Mouse (Mus musculus): ENCODE measurements around the gene Cacna2d3.

The Cacna2d3 gene

DNA sequence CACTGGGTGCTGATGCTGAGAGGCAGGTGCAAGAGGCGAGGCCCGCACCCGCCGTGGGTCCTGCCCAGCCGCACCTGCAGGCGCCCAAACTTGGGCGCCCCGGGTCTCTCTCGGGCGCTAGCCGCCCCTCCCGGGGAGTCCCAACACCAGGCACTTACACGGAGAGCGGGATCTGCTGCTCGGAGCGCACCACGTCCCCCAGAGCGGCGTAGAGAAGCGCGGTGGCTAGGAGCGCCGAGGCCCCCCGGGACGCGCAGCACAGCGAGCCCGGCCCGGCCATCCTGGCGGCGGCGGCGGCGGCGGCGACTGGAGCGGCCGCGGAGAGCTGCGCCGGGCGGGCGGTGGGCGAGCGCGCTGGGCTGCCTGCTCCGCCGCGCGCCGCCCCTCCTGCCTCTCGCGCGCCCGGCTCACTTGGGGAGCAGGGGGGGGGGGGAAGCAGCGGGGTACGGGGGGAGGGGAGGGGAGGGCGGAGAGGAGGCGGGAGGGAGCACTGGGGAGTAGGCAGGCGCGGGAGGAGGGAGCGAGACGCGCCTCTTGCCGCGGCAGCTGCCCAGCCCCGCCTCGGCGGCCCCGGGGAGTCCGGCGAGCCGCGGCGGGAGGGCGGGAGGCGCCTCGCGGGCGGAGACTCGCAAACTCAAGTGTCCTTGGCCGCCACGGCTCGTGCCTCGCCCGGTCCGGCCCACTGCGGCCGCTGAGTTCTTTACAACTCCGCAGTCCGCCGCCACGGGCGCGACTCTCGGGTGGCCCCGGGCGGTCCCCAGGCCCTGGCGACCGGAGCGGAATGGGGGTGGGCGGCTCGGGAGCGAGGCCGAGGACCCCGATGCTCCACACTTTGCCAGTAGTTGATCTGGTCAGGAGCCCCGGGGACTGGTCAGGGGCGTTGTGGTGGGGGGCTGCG lies at the start of gene Cacna2d3:
Cacna2d3 (minus strand) TSS at position 377 of the 898 bp plus-strand sequence.
- DNase-seq = no peak

- DNase-seq = no peak
Measured at GRCm38 (mm10) chr14:29769486-29769885, 47.8 kb upstream of the Cacna2d3 start.

GRCm38 (mm10) chr14:29752876-29753275 lies 31.2 kb upstream of the Cacna2d3 start:
- no peak for DNase-seq

DNA sequence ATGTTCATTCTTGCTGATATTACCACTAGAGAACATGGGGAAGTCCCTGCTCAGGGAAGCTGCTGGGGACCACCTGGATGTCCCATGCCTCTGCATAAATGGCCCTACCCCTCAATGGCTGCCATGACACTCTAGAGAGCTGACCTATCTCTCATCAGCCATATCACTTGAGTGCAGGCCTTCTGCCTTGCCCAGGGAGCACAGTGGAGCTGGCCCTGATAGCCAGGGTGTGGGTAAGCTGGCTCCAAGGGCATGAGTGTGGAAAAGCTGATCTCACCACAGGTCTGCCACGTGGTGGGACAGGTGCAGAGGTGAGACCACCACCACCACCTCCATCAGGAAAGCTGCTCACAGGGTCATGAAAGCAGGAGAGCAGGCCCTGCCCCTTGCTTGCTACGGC lies 17.1 kb upstream of the Cacna2d3 start:
- DNase-seq = no peak

DNA sequence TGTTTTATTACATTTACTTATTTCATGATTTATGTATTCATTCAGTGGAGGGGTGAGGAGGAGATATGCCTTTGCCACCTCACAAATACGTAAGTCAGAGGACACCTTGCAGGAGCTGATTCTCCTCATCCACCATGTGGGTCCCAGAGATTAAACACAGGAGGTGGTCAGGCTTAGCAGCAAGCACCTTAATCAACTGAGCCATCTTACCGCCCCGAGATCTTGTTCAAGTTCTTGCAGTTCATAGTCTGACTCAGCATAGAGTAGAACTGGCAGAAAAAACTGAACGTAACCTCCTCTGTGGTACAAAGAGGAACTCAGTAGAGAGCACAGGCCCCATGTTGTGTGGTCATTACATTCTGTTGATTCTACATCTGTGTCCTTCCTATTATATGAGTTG lies 8.6 kb upstream of the Cacna2d3 start:
- no peak for DNase-seq

DNA sequence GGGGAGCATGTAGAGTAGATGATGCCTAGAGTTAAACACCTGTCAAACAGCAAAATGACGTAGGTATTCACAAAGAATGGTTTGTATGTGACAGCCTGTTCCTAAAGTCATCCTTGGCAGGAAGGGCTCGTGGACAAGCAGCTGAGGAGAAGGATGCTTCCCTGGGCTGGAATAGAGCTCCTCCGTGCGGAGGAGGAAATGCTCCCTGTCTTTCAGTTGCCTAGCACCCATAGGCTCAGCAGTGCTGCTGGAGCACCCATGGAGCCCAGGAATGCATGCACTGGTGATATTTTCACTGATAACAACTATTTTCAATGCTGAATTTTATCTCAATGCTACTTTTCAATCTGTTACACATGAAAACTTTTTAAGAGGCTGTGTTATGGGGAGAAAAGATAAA lies 7.3 kb upstream of the Cacna2d3 start:
- no peak for DNase-seq

- DNase-seq = no peak
Measured at GRCm38 (mm10) chr14:29727596-29727995, 5.9 kb upstream of the Cacna2d3 start.

DNA sequence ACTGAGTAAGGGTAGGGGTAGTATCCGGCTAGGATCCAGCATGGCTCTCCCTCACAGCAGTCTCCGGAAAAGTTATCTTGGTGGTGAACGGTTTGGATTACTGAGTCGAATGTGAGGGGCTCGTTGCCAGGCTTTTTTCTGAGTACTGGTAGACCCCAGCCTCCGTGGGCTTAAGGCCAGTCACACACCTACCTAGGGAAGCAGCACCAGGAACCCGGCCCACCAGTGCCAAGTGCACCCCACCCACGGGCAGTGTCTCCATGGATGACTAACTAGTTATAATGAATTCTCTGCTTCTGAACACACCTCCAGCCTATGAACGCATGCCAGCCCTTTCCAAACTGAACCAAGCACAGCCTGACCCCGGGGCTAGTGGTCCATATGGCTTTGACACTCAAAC lies 1.6 kb upstream of the Cacna2d3 start:
- DNase-seq = no peak

- no peak for DNase-seq
Measured at GRCm38 (mm10) chr14:29722386-29723221, 940 bp upstream of the Cacna2d3 start.

GRCm38 (mm10) chr14:29721131-29721487 lies 555 bp downstream of the Cacna2d3 start:
- DNase-seq = no peak

DNA sequence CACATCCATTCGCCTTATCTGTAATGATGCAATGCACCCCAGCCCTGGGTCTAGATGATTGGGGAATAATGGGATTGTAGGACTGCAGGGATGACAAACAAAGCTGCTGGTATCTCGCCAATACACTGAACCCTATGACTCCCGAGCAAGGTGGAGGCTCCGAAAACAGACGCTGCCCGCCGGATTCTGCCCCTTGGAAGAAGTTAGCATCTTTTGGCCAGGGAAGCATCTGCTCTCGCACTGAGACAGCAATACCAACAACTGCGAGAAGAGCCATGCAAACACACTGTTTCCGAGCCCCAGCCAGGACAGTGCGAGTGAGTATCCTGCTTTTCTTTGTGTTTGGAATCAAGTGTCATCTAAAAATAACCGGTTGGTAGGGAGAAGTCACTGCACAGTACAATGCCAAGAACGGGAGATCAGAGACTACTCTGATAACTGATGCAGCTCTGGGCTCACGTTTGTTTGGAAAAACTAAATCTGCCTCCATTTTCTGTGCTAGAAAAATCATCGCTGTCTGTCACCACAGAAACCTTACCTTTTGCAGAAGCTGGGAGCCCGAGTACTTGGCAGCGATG lies 1.2 kb downstream of the Cacna2d3 start:
- DNase-seq = no peak

GRCm38 (mm10) chr14:29712621-29713020 lies 9.0 kb downstream of the Cacna2d3 start:
- no peak for DNase-seq

DNA sequence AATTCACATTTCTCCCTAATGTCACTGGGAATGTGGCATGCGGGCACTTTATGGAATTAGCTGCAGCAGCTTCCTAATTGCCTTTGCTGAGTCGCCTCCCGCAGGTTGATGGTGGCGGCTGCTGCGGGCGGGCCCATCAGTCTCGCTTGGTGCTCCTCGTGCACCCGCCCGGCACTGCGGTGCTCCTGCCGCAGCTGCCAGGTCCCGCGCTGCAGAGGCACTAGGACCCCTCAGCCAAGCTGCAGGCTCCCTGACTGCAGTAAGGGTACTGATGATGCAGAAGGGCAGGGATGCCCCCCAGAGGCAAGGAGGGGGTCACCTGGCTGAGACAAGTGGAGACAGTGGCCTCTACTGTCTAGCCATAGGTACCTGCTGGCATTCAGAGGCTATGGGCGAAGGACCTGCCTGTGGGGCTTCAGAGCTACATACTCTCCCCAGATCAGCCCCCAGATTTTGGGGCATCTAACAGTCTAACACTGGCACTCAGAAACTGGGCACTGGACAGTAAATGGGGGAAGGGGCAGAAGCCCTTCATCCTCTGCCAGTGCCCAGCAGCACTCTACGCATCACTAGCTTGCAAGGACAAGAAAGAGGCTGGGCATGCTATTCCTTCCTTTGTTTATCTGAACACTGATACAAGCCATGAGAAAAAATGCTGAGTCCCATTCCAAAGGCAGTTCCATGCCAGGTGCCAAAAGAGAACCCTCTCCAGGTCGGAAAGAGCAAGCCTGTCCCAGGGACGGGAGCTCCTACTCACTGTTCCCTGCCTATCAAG lies 13.9 kb downstream of the Cacna2d3 start:
- no peak for DNase-seq

- no peak for DNase-seq
Measured at GRCm38 (mm10) chr14:29702762-29703161, 18.9 kb downstream of the Cacna2d3 start.

GRCm38 (mm10) chr14:29696131-29696530 lies 25.5 kb downstream of the Cacna2d3 start:
- DNase-seq = no peak

DNA sequence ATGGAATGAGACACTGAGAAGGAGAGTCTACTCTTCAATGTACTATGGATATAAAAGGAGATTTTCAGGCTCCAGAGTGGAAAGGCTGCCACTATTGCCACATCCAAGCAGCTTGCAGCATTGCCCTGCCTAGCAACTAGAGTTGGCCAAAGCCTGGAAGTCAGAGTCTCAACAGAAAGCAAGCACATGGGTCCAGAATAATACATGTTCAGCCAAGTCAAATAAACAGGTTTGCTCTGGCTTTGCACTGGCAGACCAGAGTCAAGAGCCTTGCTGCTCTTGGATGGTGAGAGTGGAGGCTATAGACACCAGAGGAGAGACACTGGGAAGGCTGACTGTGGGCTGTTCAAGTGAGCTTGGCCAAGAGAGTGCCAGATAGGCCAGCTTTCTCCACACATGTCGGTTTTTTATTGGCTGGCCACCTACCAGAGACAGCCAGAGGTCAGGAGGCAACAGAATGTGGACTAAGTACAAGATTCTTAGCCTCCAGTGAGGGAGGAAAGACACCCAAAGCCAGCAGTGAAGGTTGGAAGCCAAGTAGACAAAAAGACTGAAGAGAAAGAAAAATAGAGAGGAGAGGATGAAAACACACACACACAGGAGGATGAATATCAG lies 49.1 kb downstream of the Cacna2d3 start:
- DNase-seq = no peak

DNA sequence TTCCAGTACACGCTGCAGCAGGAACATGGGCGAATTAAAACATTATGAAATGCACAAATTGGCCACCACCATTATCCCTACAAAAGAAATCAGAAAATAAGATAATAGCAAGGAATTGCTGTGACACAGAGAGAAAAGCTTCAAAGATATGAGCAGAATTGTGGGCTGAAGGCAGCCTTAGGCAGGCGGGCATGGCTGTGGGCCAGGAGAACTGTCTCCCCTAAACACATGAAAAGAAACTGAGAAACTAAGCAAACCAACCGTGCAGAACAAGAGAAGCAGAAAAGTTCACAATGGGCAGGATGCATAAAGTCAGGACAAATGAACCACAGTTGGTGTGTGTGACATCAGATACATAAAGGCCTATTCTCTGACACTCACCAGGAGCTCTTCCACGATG lies 51.8 kb downstream of the Cacna2d3 start:
- DNase-seq = no peak

GRCm38 (mm10) chr14:29657006-29657405 lies 64.7 kb downstream of the Cacna2d3 start:
- no peak for DNase-seq

DNA sequence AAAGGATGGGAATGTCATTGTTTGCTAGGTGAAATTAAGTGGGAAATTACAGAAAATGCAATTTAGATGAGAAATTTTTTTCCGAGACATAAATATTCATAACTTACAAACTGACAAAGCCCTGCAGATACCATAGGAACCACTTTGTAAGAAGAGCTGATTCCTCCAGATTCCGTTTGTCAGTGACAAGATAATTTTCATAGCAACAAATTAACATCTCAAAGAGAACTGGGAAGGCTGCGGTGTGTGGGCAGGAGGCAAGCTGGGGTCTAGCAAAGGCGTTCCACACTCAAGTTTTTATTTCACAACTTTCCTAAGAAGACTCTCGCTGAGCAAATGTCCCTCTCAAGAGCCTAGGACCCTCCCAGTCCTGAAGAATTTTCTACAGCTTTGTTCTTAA lies 71.1 kb downstream of the Cacna2d3 start:
- DNase-seq = no peak

DNA sequence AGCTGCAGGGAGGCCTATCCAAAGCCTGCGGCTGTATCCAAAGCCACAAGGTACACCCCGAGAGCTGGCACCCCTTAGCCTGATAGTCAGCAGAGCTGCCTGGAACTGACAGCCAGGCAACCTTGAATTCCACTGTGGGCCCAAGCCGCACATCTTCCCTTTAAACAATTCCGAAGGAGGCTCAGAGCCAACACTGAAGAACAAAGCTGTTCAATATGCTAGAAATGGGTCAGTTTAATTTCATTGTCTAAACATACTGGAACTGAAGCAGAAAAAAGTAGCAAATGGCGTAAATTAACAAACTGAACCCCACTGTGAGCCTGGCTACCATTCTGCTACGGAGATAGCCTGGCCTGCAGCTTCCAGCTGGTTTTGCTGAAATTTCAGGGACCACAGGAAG lies 72.9 kb downstream of the Cacna2d3 start:
- no peak for DNase-seq

DNA sequence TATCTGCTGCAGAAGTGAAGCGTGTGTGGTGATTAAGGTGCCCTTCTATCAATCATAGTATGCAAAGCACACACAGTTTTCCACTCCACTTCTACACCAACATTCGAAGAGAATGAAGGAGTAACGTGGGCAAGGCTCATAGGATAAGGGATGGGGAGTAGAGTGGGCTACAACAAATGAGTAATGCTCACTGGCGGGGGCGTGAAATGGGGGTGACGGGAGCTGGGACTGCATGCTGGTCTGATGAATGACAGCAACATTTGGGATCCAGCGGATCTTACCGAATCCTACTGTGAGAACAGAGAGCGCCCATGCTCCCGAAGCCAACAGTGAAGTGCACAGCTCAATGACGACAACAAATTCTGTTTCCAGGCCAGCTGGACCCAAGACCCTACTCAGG lies 76.2 kb downstream of the Cacna2d3 start:
- no peak for DNase-seq

- DNase-seq = no peak
Measured at GRCm38 (mm10) chr14:29643217-29643616, 78.4 kb downstream of the Cacna2d3 start.
